Mouse (Mus musculus): ENCODE results near the gene Olfr1252.

DNA sequence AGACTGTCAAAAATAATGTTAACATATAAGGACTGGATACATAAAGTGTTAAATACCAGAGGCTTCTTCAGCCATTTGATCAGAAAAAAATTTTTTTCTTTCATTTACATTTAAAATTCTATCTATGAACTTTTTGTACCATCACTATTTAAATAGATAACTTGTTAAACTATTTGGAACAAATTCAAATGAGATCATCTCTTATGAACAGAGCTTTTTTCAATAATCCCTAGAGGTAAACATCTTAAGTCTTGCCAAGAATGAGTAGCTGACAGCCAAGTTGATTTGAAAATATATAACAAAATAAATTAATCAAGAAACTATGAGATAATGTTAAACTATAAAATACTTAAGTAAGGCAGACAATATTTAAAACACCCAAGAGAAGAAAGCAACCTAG, 53.0 kb downstream of the Olfr1252 start, which contains the start of gene Olfr1251:
- TF ChIP-seq POLR2A (IDR thresholded peaks at IDR 0.05; ENCODE audit: low read depth, low read length) (no peak), CTCF (IDR thresholded peaks at IDR 0.05; ENCODE audit: extremely low read depth, insufficient read length, insufficient replicate concordance, low read depth, low read length) (no peak)

All from small intestine, adult 2 months (tissue).